Mouse (Mus musculus): ENCODE measurements around the gene Prpf6. TPM values are rescaled to one million over a fixed set of nuclear protein-coding genes. Genes with fewer than 3 reads are reported as not detected.

Prpf6 gene
- polyA plus RNA-seq, 1 experiment: 12.6 TPM

DNA sequence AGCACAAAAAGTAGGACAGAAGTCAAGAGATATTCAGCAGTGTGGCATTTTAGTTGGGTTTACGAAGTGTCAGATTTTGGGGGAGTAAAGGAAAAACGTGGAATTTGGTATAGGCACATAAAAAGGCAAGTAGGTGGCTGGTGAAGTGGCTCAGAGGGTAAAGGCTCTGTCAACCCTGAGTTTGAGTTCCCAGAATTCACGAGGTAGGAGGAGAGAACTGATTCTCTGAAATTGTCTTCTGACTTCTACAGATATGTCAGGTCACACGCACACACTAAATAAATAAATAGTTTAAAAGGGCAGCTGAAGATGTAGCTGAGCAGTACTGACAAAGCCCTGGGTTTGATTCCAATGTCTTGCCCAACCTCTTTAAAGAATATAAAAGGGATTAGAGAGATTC lies 10.7 kb downstream of the Prpf6 start:
- H3K36me3 ChIP-seq (replicated peaks; ENCODE audit: low read length): peaks cover 12% of the 10 kb centered on the region
- TF ChIP-seq GATA1 (IDR thresholded peaks at IDR 0.05; ENCODE audit: borderline replicate concordance, low read length): no peak
- no peak for TF ChIP-seq FLI1 (IDR thresholded peaks at IDR 0.05; ENCODE audit: low read length)
- no peaks in the 10 kb centered on the region for H3K9me3 ChIP-seq
- H3K27me3 ChIP-seq (replicated peaks): no peaks in the 10 kb centered on the region
- H3K4me3 ChIP-seq (replicated peaks): peak overlapping the region; percentile 99
- H3K4me1 ChIP-seq: peaks cover 61% of the 10 kb centered on the region

DNA sequence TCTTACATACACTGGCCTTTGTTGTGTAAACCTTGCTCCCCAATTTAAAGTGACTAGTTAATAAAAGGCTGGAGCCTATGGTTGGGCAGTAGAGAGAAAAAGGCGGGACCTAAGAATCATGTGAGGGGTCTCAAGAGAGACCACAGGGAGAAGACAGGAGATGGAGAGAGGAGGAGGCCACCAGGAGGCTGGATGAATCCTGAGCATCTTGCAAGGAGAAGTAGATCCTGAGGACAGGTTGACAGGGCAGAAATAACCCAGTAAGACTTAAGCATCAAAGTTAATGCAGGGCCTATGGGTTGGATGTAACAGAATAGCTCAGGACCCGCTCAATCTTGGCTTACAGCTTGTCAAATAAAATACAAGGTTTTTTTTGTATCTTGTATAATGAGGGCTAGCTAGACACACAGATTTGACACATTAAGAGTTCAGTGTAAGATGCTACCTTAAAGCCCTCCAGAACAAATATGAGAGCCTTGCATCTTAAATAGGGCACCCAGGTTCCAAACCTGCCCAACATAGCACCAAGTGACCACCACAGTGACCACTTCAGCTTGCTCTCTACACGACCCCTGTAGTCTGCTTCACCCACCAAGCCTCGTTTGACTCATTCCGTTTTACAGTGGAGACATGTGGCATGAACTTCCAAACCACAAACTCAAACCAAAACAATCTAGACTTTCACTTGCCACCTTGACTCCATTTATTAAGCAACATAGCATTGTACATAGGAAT lies 27.3 kb downstream of the Prpf6 start:
- Histone ChIP-seq H3K4me3 (replicated peaks) (no peak overlapping the region), H3K9me3 (no peaks in the 10 kb centered on the region), H3K4me1 (peaks cover 24% of the 10 kb centered on the region), H3K27me3 (replicated peaks) (no peaks in the 10 kb centered on the region), H3K36me3 (replicated peaks; ENCODE audit: low read length) (peaks cover 80% of the 10 kb centered on the region)
- TF ChIP-seq FLI1 (IDR thresholded peaks at IDR 0.05; ENCODE audit: low read length): no peak
- no peak for TF ChIP-seq GATA1 (IDR thresholded peaks at IDR 0.05; ENCODE audit: borderline replicate concordance, low read length)

DNA sequence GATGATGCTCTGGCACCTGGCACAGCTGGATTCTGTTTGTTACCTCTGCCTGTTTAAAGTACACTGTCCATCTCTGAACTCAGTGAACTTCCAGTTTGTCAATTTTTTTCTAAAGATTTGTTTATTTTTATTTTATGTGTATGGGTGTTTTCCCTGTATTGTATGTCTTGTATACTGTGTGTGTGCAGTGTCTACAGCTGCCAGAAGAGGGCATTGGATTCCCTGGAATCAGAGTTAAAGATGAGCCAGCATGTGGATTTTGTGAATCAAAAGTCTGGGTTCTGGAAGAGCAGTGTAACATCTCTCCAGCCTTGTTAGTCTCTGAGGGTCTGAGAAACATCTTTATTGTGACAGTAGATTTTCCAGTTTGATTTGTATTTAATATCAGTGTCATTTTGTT lies 31.7 kb downstream of the Prpf6 start:
- H3K4me3 ChIP-seq (replicated peaks): no peak overlapping the region
- TF ChIP-seq GATA1 (IDR thresholded peaks at IDR 0.05; ENCODE audit: borderline replicate concordance, low read length): no peak
- no peak for TF ChIP-seq FLI1 (IDR thresholded peaks at IDR 0.05; ENCODE audit: low read length)
- H3K9me3 ChIP-seq: no peaks in the 10 kb centered on the region
- H3K36me3 ChIP-seq (replicated peaks; ENCODE audit: low read length): peaks cover 86% of the 10 kb centered on the region
- H3K4me1 ChIP-seq: no peaks in the 10 kb centered on the region; the same call in 1 of the 2 replicates
- H3K27me3 ChIP-seq (replicated peaks): no peaks in the 10 kb centered on the region

DNA sequence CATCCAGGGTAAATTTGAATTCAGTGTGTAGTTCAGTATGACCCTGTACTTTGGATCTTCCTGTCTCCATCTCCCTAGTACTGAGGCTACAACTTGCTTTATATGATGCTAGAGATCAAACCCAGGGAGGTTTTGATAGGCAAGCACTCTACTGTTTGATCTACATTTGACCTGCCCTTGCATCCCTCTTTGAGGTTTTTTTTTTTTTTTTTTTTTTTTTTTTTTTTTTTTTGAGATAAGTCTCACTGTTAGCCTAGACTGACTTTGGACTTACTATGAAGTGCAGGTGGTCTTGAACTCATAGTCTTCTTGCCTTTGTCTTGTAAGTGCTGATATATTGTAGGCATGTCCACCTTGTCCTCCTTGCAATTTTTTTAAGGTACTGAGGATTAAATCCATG lies 36.8 kb downstream of the Prpf6 start:
- peaks cover 79% of the 10 kb centered on the region for H3K36me3 ChIP-seq (replicated peaks; ENCODE audit: low read length)
- peaks cover 5% of the 10 kb centered on the region for H3K4me1 ChIP-seq
- H3K4me3 ChIP-seq (replicated peaks): no peak overlapping the region
- TF ChIP-seq FLI1 (IDR thresholded peaks at IDR 0.05; ENCODE audit: low read length): no peak
- TF ChIP-seq GATA1 (IDR thresholded peaks at IDR 0.05; ENCODE audit: borderline replicate concordance, low read length): no peak
- H3K27me3 ChIP-seq (replicated peaks): no peaks in the 10 kb centered on the region
- no peaks in the 10 kb centered on the region for H3K9me3 ChIP-seq

DNA sequence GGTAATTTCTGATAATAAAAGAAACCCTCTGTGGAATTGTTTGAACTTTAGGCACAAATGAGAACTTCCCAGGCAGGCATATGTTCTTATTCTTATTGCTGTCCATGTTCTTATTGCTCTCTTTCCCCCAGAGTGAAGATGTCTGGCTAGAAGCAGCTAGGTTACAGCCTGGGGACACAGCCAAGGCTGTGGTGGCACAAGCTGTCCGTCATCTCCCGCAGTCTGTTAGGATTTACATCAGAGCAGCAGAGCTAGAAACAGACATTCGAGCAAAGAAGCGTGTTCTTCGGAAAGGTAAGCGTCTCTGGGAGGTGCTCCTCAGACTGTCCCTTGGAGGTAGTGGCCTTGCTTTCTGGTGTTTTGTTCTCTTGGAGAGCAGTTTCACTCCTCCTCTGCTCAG lies 41.0 kb downstream of the Prpf6 start:
- H3K36me3 ChIP-seq (replicated peaks; ENCODE audit: low read length): peaks cover 81% of the 10 kb centered on the region
- no peak for TF ChIP-seq FLI1 (IDR thresholded peaks at IDR 0.05; ENCODE audit: low read length)
- TF ChIP-seq GATA1 (IDR thresholded peaks at IDR 0.05; ENCODE audit: borderline replicate concordance, low read length): no peak
- H3K27me3 ChIP-seq (replicated peaks): no peaks in the 10 kb centered on the region
- no peak overlapping the region for H3K4me3 ChIP-seq (replicated peaks)
- peaks cover 5% of the 10 kb centered on the region for H3K4me1 ChIP-seq
- no peaks in the 10 kb centered on the region for H3K9me3 ChIP-seq

DNA sequence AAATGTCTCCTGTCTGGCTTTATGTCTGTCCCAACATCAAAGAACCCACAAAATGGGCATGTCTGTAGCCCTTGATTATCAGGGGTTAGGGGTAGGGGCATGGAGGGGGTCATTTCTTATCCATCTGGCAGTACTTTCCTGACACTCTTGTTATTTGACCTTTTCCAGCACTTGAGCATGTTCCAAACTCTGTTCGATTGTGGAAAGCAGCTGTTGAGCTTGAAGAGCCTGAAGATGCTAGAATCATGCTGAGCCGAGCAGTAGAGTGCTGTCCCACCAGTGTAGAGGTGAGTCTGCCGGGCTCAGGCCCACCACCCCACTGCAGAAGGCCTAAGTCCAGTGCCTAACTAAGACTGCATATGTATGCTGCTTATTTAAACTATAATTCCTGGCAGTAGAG lies 44.2 kb downstream of the Prpf6 start:
- Histone ChIP-seq H3K4me3 (replicated peaks) (no peak overlapping the region), H3K4me1 (no peaks in the 10 kb centered on the region), H3K36me3 (replicated peaks; ENCODE audit: low read length) (peaks cover 90% of the 10 kb centered on the region), H3K9me3 (no peaks in the 10 kb centered on the region), H3K27me3 (replicated peaks) (no peaks in the 10 kb centered on the region)
- TF ChIP-seq FLI1 (IDR thresholded peaks at IDR 0.05; ENCODE audit: low read length) (no peak), GATA1 (IDR thresholded peaks at IDR 0.05; ENCODE audit: borderline replicate concordance, low read length) (no peak)

DNA sequence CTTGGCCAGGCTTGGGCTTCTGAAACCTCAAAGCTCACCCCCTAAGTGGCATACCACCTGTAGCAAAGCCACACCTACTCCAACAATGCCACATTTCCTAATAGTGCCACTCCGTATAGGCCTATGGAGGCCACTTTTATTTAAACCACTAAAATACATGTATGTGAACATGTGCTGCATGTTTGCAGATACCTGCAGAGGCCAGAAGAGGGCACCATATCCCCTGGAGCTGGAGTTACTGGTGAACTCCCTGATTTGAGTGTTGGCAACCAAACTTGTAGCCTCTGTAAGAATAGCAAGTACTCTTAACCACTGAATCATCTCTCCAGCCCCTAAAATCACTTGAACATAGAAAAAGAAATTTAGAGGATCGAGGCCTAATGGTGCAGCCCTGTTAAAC lies 52.7 kb downstream of the Prpf6 start:
- TF ChIP-seq GATA1 (IDR thresholded peaks at IDR 0.05; ENCODE audit: borderline replicate concordance, low read length) (no peak), FLI1 (IDR thresholded peaks at IDR 0.05; ENCODE audit: low read length) (no peak)
- Histone ChIP-seq H3K9me3 (no peaks in the 10 kb centered on the region), H3K27me3 (replicated peaks) (no peaks in the 10 kb centered on the region), H3K4me1 (no peaks in the 10 kb centered on the region; the same call in 1 of the 2 replicates), H3K4me3 (replicated peaks) (no peak overlapping the region), H3K36me3 (replicated peaks; ENCODE audit: low read length) (peaks cover 97% of the 10 kb centered on the region)

DNA sequence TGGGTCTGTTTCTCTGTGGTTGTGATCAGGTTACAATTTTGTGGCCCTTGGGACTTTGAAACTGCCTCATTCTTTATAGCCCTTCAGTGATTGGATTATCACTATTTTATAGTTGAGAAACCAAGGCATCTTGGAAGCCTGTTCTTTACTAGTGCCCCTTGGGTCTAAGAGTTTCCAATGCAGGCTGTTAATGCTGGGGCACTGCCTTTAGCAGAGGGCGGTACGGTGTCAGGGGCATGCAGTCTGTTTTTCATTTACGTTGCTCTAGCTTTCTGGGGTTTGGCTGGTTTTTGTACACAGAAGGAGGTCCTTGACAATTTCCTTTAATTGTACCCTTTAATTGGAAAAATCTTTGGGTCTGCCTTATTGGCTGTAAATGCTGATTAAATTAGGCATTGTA lies 54.0 kb downstream of the Prpf6 start:
- no peak overlapping the region for H3K4me3 ChIP-seq (replicated peaks)
- no peak for TF ChIP-seq FLI1 (IDR thresholded peaks at IDR 0.05; ENCODE audit: low read length)
- TF ChIP-seq GATA1 (IDR thresholded peaks at IDR 0.05; ENCODE audit: borderline replicate concordance, low read length): no peak
- no peaks in the 10 kb centered on the region; the same call in 1 of the 2 replicates for H3K4me1 ChIP-seq
- H3K36me3 ChIP-seq (replicated peaks; ENCODE audit: low read length): peaks cover 97% of the 10 kb centered on the region
- no peaks in the 10 kb centered on the region for H3K27me3 ChIP-seq (replicated peaks)
- H3K9me3 ChIP-seq: no peaks in the 10 kb centered on the region

DNA sequence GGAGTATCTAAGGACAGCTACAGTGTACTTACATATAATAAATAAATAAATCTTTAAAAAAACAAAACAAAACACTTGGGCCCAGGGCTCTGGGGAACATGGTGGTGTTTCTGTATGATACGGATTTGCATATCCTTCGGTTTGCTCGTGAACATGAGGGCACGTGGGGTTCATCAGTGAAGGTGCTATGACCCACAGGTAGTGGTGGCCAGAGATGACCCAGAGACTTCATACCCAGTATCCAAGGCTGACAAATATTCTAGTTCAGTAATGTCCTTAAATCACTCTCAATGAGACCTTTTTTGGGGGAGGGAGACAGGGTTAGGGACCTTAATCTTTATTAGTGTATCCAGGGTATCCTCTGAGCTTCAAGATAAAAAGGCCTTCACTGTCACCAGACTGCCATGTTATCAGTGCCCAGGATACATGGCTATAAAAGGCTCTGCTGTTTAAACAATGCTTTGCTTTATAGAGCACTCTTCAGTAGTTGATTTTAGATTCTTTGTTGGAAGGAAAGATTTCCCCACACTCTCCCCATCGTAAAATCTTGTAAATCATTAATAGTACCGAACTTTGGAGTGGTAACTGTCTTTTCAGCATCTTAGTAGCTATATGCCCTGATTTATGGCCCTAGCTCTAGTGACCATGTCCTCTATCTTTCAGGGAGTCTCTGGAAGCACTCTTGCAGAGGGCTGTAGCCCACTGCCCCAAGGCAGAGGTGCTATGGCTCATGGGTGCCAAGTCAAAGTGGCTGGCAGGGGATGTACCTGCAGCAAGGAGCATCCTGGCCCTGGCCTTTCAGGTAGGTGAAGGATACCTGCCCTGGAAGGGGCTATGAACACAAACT lies 55.2 kb downstream of the Prpf6 start:
- no peak overlapping the region for H3K4me3 ChIP-seq (replicated peaks)
- peaks cover 94% of the 10 kb centered on the region for H3K36me3 ChIP-seq (replicated peaks; ENCODE audit: low read length)

DNA sequence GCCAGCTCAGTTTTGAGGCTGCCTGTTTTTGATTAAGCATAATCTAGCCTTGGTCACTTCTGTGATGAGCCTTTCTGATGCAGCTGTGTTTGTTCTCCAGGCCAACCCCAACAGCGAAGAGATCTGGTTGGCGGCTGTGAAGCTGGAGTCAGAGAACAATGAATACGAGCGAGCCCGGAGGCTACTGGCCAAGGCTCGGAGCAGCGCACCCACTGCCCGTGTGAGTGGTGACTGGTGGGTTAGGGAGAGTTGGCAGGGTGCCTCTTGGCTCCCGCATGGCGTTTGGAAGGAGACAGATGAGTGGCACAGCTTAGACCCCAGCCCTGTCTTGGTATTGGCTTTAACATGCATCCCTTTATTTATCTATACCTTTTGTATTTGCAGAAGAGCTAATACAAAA lies 57.3 kb downstream of the Prpf6 start:
- H3K9me3 ChIP-seq: no peaks in the 10 kb centered on the region
- no peak for TF ChIP-seq GATA1 (IDR thresholded peaks at IDR 0.05; ENCODE audit: borderline replicate concordance, low read length)
- no peak for TF ChIP-seq FLI1 (IDR thresholded peaks at IDR 0.05; ENCODE audit: low read length)
- H3K36me3 ChIP-seq (replicated peaks; ENCODE audit: low read length): peaks cover 96% of the 10 kb centered on the region
- no peaks in the 10 kb centered on the region for H3K4me1 ChIP-seq
- H3K27me3 ChIP-seq (replicated peaks): no peaks in the 10 kb centered on the region
- no peak overlapping the region for H3K4me3 ChIP-seq (replicated peaks)

More for the DNA sequence above, 55.2 kb downstream of the Prpf6 start:
- Histone ChIP-seq H3K27me3 (replicated peaks) (no peaks in the 10 kb centered on the region), H3K9me3 (no peaks in the 10 kb centered on the region), H3K4me1 (no peaks in the 10 kb centered on the region; the same call in 1 of the 2 replicates)
- TF ChIP-seq GATA1 (IDR thresholded peaks at IDR 0.05; ENCODE audit: borderline replicate concordance, low read length): no peak
- TF ChIP-seq FLI1 (IDR thresholded peaks at IDR 0.05; ENCODE audit: low read length): no peak

Data from megakaryocyte, embryonic 14.5 days (primary cell).